Mouse (Mus musculus) cerebellum, postnatal 36 days (tissue): ENCODE results near the gene Myh7.
"Not testable (repeated sequence)": the region's sequence is repeated elsewhere in the genome, so short reads cannot be mapped to it uniquely, and the experiment has no call there.

Source experiments
- DNase-seq, 2 experiments: peaks; one replicate each; pipeline ENCODE4 v3.0.0; 2021 to 2022; ENCODE audit warnings: mixed read lengths in 2 of 2

The Myh7 gene

DNA sequence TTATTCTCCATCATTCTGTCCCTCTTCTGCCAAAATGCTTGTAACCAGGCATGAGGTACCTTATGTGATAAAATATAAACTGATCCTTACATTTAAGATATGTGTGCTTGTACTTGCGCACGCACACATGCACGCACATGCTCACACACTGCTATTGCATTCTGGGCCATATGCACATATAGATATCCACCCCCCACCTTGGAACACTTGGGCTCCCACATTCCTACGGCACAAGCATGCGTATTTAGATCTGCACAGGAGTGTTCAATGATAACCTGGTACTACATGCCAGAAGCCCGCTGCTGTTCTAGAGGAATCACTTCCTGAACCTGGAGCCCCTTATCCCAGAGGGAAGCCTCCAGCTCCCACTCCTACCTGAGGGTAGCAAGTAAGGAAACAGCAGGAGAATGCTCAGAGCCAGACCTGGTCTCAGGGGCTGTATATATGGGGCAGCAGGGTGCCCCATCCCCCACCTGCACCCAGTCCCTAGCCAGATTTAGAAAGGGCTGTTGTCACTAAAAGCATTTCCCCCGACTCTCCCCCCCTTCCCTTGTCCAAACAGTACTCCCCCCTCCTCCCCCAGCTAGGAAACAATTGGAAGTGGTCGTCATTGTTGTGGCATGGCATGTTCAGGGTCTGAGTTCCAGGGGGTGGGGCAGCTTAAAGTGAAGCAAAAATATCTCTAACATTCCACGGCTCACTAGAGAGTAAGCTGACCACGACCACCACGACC lies at the start of gene Myh7:
TSS of gene Myh7 (minus strand) at position 491 of the 733 bp plus-strand sequence.
- DNase-seq, result no peak

DNA sequence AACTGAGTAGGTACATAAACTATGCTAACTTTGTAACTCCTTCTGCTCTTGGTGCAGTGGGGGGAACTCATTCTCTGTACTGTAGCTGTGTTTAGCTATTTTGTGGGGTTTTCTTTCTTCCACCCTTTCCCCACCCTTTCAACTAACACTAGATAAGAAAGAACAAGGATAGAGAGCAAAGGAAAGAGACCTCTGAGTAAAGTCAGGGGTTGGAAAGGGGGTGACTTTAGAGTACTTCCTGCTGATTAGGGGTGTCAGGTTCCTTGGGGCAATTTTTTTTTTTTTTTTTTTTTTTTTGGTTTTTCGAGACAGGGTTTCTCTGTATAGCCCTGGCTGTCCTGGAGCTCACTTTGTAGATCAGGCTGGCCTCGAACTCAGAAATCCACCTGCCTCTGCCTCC lies 49.3 kb upstream of the Myh7 start:
- not testable (repeated sequence) for DNase-seq

DNA sequence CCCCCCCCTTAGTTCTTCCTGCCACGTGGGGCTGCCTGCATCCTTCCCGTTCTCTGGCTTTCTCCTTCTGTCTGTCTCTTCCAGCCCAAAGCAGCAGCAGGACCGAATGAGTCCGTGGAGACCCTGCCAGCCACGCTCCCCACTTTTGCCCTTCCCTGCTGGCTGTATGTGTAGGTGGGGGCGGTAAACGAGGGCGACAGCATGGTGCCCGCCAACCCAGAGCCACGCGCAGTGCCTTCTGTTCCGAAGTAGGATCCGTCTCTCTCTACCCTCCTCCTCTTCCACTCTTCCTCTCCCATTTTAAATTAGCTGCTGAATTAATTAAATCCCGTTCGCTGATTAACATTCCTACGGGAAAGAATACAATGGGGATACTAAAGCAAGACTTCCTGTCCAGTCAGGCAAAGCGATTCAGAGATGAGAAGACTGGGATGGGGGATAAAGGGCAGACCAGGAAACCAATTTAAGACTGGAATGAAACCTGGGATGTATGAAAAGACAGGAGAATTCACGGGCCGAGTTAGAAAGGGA lies 38.3 kb upstream of the Myh7 start:
- no peak for DNase-seq

DNA sequence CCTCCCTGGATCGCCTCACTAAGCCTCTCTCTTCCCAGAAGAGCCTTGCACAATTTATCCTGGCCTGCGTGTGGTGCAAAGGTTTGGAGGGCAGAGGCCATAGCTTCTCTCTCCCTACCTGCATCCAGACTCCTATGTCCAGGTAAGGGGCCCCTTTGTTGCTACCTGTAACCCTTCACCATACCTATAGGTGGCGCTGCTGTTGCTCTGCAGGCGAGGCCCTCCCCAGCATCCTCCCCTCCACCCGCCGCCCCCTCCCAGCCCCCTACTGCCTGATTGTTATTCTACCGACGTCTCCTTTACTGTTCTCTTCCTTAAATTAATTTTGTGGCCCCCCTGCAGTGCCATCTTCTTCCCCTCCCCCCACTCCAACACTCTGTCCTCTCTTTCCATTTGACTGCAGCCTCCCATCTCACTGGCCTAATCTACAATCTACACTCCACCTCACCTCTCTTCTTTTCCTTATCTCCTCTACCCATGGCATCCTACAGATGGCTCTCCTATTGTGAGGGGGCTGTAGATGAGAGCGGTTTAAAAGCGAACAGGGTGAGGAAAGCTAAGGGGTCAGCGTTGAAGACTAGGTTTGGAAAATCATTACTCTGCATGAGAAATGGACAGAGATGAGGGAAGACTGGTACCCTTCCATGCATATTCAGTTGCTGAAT lies 34.7 kb upstream of the Myh7 start:
- peak; percentile 57 to 62 for DNase-seq

DNA sequence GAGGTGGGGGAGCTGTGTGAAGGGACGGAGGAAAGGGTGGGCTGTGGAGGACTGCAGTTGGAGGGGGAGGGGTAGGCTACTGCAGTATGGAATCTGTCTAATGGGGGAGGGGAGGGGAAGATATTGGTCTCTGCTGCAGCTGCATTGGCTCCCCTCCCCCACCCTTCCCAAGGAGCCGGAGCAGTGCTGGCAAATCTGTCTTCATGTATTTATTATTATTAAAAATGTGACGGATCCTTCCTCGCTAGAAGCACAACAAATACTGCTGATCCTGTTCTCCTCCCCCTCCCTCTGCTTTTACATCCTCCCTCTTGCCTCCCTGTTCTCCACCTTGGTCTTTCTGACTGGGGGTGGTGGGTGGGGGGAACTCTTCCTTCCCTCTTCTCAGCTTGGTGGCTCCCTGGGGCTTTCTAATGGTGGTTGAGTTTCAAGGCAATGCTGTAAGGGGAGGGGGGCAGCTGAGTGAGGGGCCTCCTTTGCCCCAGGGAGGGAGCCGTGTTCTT lies 34.0 kb upstream of the Myh7 start:
- no peak for DNase-seq

DNA sequence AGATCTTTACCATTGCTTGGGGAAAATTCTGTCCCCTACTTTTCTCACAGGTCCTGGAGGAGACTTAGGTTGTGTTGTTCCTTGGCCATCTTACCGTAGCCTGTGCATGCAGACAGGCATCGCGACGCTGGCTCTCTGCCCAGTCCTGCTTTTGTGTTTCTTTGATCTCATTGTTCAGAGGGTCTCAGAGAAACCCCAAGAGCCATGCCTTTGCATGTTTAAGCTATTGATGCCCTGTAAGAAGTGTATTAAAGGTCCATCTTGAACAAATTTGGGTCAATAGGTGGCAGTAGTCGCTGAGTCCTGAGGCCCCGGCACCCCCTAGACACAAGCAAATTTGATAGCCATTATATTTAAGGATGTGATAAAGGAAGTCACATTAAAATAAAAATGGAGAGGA lies 33.2 kb upstream of the Myh7 start:
- peak; percentile 50 to 66 for DNase-seq

DNA sequence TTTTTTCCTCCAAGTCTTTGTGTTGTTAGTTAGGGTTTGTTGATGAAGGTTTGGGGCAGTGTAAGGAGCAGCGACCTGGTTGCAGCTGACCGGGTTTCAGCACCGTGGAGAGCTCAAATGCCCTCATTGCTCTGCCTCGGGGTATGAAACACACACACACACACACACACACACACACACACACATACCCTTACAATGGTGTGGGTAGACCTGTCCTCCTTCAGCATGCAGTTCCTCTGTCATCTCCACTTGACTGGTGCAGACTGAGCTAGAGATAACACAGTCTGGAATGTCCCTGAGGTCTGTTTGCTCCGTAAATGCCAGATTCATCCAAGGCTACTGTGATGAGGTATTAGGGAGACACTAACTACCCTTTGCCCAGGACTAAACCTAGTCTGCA lies 32.8 kb upstream of the Myh7 start:
- DNase-seq, result no peak

DNA sequence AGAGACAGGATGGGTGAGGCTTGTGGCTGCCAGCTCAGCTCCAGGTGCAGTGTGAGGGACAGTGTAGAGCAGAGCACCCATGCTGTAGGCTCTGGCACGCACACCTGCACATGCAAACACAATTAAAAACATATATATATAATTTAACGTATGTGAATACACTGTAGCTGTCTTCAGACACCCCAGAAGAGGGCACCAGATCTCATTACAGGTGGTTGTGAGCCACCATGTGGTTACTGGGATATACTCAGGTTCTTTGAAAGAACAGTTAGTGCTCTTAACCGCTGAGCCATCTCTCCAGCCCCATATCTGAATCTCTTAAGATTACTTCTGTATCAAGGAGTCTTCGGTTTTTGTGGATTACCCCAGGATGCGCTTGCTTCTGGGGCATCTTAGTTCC lies 31.1 kb upstream of the Myh7 start:
- DNase-seq, result no peak

DNA sequence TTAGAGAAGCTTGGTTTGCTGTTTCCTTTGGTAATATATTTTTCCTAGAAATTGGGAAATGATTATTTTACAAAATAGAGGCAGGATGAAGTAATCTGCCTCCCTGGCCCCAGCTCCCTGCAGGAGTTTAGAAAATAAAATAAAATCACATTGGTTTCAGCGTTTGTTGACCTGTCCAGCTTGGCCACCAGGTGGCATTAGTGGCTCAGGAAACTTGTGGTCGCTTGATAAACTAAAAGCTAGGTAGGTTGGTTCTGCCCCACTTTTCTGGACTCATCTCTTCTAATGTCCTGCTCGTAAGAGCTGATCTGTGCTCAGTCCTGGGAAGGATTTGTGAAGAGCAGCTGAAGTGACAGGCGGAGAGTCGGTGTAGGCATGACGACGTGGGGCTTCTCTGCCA lies 29.8 kb upstream of the Myh7 start:
- DNase-seq, result peak; percentile 79 to 82

DNA sequence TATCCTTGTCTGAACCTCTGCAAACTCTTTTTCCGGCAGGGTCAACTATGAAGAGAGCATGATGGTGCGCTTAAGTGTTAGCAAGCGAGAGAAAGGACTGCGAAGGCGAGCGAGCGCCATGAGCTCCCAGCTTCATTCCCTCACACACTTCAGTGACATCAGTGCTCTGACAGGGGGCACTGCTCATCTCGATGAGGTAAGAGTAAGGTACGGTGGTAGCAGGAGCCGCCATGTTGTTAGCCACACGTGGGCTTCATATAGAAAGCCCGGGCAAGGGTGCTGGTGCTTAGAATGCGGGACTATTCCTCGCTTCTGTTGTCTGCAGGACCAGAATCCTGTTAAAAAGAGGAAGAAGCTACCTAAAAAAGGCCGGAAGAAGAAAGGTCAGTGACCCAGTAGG lies 28.6 kb upstream of the Myh7 start:
- DNase-seq, result no peak

DNA sequence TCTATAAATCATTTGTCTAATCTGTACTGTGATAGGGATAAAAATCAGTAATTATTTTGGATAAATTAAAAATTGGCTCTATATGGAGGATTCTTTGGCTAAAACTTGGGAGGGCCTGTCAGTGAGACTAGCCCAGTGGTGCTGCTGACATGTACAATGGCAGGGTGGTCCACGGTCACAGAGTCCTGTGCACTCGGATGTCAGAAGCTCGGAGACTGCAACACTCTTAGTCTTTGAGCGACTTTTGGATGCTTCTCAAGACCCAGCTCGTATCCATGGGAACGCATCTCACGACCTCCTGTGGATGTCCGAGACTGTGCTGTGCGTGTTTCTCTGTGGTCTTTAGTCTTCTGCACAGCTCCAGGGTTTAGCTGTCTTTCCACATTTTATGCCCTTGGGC lies 26.0 kb upstream of the Myh7 start:
- DNase-seq, result no peak

DNA sequence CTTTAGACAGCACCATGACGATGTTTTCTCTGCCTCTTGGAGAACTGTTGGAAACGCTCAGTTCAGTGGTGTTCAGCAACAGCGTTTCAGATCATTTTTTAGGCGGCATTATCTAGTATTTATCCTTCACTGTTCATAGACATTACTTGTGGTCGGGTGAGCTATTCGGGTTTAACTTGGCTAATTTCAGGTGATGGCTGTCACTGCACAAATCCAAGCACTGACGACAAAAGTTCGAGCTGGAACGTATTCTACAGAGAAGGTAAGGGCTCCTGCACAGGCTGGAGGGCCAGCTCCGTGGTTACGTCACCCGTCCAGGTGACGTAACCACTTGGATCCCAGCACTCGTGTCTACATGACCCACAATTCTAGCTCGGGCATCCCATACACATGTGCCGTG lies 22.4 kb upstream of the Myh7 start:
- no peak for DNase-seq

DNA sequence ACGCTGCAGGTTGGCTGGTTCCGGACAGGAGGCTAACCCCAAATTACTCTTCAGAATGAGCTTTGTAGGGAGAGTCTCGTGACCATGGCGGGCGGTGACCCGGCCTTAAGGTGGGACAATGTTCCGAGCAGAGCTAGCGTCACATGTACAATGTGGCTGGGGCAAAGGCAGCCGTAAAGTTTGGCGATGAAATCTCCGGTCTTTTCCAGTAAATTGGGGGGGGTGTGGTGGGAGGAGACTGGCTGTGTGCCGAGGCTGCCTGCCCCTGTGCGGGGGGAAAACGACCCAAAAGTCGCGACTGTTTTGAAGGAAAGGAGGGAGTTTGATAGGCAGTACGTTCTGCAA lies 21.3 kb upstream of the Myh7 start:
- DNase-seq, result no peak

DNA sequence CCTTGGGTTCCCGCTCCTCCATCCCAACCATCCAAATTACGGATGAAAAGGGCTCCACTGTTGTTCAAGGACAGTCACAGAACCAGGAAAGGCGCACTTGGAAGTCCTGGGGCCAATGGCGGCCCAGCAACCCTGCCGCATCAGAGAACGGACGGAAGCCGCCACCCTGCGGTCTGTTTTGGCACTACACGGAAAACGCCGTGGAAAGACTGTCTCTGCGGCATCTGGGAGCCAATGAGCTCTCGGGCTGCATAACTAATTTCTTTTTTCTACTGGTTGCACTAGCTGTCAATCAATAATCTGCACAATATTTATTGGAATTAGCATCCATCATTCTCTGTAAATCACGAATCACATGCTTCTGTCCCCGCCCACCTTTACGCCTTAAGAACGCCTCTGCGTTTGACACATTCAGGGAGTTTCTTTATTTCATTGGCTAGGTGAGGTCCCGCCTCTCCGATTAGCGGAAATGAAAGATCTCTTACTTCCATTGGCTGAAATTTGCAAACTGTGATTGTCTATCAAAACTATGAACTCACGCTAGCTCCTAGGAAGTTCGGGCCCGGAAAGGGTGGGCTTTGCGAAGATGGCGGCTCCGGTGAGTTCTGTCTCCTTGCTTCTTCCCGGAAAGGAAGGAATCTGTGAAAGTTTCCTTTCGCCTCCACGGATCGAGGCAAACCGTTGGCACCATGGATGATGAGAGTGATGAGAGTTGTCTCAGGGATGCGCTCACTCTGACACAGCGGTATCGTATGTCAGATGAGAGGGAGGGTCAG lies 20.8 kb upstream of the Myh7 start, which contains the start of gene Ngdn:
TSS of gene Ngdn (plus strand) at position 464 of the 776 bp plus-strand sequence.
- peak; percentile 99 to 100 for DNase-seq

DNA sequence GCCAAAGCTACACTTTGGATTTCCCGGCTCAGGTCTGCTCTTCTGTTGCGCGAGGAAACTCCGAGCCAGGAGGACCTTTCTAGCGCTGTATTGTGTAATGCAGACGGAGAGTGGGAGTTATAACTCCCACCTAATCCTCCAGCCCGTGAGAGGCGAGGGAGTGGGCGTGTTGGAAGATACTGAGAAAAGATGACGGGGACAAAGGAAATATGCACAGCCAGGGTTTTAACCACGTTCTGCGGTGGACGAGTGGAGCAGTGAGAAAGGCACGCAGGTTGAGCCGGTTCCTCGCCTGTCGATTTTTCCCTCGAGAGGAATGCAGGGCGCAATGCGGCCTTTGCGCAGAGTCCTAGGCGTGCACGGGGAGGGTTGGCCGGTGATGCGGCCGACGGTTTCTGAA lies 20.2 kb upstream of the Myh7 start:
- DNase-seq, result no peak

DNA sequence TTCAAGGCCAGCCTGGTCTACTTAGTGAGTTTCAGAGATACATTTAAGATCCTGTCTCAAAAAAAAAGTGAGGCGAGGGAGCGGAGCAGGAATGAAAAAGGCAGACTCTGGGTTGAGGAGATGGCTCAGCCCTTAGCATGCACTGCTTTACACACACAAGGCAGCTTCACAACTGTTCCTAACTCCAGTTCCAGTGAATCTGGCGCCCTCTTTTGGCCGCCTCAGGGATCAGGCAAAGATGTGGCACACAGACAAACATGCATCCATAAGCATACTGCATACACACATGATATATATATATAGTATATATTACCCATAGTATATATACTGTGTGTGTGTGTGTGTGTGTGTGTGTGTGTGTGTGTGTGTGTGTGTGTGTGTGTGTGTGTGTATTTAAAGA lies 16.7 kb upstream of the Myh7 start:
- no peak for DNase-seq

DNA sequence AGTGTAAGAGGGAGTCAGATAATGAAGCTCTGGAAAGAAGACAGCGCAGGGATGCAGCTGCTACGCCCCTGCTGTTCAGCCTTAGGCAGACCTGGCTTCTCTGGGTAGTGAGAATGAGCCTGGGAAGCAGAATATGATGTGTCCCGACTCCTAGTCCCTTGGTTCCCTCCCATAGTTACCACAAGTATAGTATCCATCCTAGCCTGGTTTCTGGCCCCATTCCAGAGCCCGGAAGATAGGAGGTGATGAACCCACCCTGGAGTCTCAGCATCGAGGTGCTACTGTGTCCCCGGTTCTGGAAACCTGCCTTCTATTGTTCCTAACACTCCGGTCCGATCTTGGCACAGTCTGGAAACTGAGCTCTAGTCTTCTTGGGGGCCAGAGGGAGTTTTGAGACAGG lies 14.0 kb upstream of the Myh7 start:
- no peak for DNase-seq

DNA sequence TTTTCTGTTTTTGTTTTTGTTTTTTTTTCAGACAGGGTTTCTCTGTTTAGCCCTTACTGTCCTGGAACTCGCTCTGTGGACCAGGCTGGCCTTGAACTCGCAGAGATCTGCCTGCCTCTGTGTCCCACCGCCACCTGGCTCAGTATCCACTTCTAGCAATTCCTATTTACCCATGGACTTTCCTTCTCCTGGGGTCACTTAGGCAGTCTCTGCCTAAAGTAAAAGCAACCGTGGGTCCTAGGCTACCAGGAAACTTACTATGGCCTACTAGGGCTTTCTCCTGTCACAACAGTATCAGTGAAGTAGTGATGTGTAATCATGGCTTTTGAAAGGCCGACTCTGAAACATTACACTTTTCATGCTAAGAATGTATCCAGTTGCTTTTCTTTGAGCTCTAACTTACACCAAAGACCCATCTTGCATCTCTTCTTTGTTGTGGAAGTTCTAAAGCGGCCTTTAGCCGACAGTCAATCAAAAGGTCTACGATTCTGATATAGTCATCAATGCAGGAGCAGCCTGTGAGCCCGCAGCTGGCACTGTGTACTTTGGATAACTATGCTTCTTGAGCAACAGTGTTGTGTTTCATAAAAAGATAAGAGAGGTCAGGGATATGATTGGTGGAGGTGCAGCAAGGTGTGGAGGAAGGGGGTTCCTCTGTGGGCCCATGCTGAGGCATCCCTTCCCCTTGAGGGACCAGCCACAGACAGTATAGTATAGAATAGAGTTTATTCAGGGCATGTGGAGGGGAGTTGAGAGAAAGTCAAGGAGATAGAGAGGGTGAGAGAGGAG lies 12.9 kb upstream of the Myh7 start:
- no peak for DNase-seq

DNA sequence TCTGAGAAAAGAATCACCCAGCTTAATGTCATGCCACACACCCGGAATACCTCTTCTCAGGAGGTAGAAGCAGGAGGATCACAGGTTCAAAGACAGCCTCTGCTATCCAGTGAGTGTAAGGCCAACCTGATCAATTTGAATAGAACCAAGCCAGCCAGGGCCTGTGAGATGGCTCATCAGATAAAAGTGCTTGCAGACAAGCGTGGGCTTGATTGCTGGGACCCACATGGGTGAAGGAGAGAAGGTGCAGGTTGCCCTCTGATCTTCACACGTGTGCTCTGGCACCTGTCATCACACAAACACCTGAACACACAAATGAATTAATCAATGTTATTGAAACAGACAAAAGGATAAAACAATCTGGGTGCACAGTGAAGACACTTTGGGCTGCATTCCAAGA lies 12.1 kb upstream of the Myh7 start:
- no peak for DNase-seq

DNA sequence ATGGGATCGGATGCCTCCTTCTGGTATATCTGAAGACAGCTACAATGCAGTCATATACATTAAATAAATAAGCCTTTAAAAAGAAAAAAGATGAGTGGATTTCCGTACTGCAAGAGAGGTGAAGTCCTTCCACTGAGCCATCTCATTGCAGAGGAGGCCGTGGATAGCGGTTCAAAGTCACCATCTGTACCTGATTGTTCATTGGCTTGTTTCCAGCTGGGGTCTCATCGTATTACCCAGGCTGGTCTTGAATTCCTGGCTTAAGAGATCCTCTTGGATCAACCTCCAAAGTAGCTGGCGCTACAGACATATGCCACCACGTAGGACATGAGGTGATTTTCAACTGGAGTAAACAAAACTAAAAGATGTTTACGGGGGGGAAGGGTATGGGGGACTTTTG lies 11.5 kb upstream of the Myh7 start:
- no peak for DNase-seq

DNA sequence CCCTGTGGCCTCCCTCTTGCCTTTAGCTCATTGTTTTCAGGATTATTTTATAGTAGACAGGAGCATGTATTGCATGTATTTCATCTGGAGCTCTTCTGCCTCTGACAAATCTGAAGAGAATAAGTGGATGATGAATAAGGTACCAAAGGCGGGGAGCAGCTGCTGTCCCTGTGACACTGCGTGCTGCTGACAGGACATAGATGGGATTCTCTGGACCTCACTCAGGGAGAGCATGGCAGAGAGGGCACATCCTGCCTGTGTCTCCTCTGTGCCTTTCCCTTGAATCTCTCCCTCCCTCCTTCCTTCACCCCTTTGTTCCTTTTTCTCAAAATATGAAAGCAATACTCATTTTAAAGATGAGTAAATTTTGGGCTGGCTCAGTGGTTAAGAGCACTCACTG lies 11.1 kb upstream of the Myh7 start:
- DNase-seq, result no peak
